Mouse (Mus musculus) hindbrain, embryonic 15.5 days (tissue): Measurements from ENCODE around the gene Prss54. TPM values are rescaled to one million over a fixed set of nuclear protein-coding genes. Genes with fewer than 3 reads are reported as not detected.
A peak's percentile ranks its signal among the peaks of the same experiment; 100 is the strongest.
"Not testable (repeated sequence)": the region's sequence is repeated elsewhere in the genome, so short reads cannot be mapped to it uniquely, and the experiment has no call there.

Source experiments
- ATAC-seq: fragments of 200-750 bp; cut with Nextera tagmentation; 2 replicates; pipeline ENCODE4 v1.8.0; 2017; ENCODE audit warnings: low read depth, moderate number of reproducible peaks, moderate TSS enrichment; ENCODE audit not compliant: low FRiP score
- H3K27ac ChIP-seq: fragments of 300-500 bp; sonication (generic); replicated peaks from 2 replicates; pipeline ENCODE4 v1.5.1; 2015; ENCODE audit warnings: mild to moderate bottlenecking, inconsistent platforms
- H3K27me3 ChIP-seq: fragments of 300-500 bp; sonication (generic); 2 replicates; pipeline ENCODE4 v1.6.1; 2015; ENCODE audit warnings: control low read depth, inconsistent platforms
- H3K36me3 ChIP-seq: fragments of 300-500 bp; sonication (generic); 2 replicates; pipeline ENCODE4 v1.6.1; 2015; ENCODE audit warnings: control low read depth, inconsistent platforms
- H3K4me1 ChIP-seq: fragments of 300-500 bp; sonication (generic); replicated peaks from 2 replicates; pipeline ENCODE4 v1.6.1; 2015; ENCODE audit warnings: control low read depth, inconsistent platforms
- H3K4me2 ChIP-seq: fragments of 300-500 bp; sonication (generic); 2 replicates; pipeline ENCODE4 v1.6.1; 2015; ENCODE audit warnings: moderate library complexity, mild to moderate bottlenecking, inconsistent platforms
- H3K4me3 ChIP-seq: fragments of 300-500 bp; sonication (generic); 2 replicates; pipeline ENCODE4 v1.5.1; 2015; ENCODE audit warnings: mild to moderate bottlenecking, inconsistent platforms
- H3K9ac ChIP-seq: fragments of 300-500 bp; sonication (generic); 2 replicates; pipeline ENCODE4 v1.6.1; 2015; ENCODE audit warnings: inconsistent platforms
- H3K9me3 ChIP-seq: fragments of 300-500 bp; sonication (generic); 2 replicates; pipeline ENCODE4 v1.6.1; 2016; ENCODE audit warnings: control low read depth, inconsistent platforms
- WGBS: fragments of 180-500 bp; shearing (Covaris S2); methylation state at CpG from one replicate; pipeline ENCODE4 v1.1.7; 2015; 5-methylcytosine and 5-hydroxymethylcytosine counted together
- polyA plus RNA-seq: library from polyadenylated mRNA; unstranded; fragments of >200 nt; fragmentation: Nextera tagmentation; extraction: Ambion mirVana; gene quantifications from 2 replicates; pipeline ENCODE4 v1.2.1, GENCODE M21; 2015

Gene Prss54
- not detected in 2 replicates for polyA plus RNA-seq

DNA sequence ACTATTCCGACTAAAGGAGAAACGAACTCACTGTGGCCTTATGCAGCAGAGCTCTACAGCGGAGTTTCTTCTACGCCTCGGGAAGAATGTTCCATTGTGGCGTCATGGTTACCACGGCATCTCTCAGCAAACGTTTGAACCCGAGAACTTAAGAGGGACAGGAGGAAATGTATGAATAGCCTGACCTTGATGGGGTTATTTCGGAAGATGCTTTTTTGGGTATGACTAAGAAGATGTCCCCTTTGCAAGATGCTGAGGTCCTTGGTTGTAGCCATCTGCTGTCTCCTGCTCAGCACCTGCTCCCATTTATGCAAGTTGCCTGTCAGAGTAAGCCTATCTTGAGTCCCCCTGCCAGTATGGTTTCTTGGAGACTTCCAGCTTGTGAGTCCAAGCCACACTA is at the start of gene Prss54:
Gene Prss54 (minus strand): TSS at position 101 of the 400 bp plus-strand sequence.
- Histone ChIP-seq H3K27ac (no peak within 1 kb of the TSS), H3K4me3 (no peak within 1 kb of the TSS), H3K4me2 (no peak within 1 kb of the TSS), H3K36me3 (no peaks in the 10 kb centered on the region), H3K4me1 (no peaks in the 10 kb centered on the region), H3K9ac (no peak within 1 kb of the TSS), H3K9me3 (no peaks in the 10 kb centered on the region), H3K27me3 (no peaks in the 10 kb centered on the region)
- WGBS = 81% methylated on average over 10 of the region's 10 CpGs
- ATAC-seq = no peak

DNA sequence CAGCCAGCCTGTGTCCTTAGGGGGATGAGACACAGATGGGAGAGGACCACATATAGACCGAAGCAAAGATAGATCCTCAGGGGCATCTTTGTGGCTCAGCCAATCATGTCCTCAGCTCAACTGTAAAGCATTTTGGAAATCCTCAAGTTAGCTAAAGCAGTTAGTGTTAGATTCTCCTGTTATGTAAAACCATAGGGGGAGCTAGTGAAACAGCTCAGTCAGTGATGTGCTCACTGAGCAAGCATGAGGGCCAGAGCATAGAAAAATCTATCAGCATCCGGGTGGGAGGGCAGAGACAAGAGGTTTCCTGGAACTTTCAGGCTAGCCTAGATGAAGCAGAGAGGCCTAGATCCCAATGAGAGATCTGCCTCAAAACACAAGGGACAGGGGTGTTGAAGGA is 48.7 kb upstream of the Prss54 start:
- H3K9me3 ChIP-seq = no peaks in the 10 kb centered on the region
- no peaks in the 10 kb centered on the region for H3K36me3 ChIP-seq
- no peak overlapping the region for H3K9ac ChIP-seq
- H3K27ac ChIP-seq = no peak overlapping the region
- H3K4me2 ChIP-seq = no peak overlapping the region
- H3K4me1 ChIP-seq = no peaks in the 10 kb centered on the region
- WGBS = 77% methylated on average over 2 of the region's 2 CpGs
- no peak overlapping the region for H3K4me3 ChIP-seq
- ATAC-seq = no peak
- no peaks in the 10 kb centered on the region for H3K27me3 ChIP-seq

DNA sequence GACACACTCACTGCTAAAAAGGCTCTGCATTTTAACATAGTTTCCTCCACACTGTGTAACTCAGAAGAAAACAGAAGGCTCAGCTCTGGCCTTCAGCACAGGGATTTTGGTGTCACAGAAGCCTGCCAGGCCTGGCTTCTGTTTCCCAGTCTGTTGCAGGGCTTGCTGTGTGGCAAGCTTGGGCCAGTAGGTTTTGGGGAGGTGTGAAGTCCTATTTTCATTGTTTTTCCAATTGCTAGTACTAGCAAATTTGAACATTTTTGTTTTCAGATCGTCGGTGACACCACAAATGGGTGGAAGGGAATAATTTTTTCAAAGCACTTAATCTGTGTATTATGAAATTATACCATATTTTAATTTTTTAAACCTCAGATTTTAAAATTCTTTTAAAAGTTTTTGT is 43.9 kb upstream of the Prss54 start:
- H3K4me2 ChIP-seq = no peak overlapping the region
- H3K4me1 ChIP-seq = no peaks in the 10 kb centered on the region
- H3K27me3 ChIP-seq = no peaks in the 10 kb centered on the region
- H3K36me3 ChIP-seq = no peaks in the 10 kb centered on the region
- H3K9me3 ChIP-seq = no peaks in the 10 kb centered on the region
- H3K27ac ChIP-seq = no peak overlapping the region
- WGBS = 94% methylated on average over 2 of the region's 2 CpGs
- no peak overlapping the region for H3K9ac ChIP-seq
- ATAC-seq = no peak
- no peak overlapping the region for H3K4me3 ChIP-seq

DNA sequence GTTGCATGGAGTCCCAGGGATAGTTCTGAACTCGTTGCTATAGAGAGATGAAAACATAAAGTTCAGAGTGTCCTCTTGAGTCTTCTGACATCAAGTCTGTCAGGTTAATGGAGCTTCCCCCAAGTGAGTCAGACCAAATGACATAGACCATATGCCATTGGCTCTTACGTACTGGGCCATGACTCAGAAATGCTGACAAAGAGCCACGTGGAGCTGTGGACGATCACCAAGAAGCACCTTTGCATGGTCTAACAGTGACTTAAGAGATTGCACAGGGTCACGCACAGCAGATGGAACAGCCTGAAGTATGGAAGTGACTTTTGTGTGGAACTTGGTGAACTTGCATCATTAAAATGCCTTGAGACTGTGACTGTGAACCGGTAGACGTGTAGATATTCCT is 40.2 kb upstream of the Prss54 start:
- H3K9me3 ChIP-seq = no peaks in the 10 kb centered on the region
- H3K27ac ChIP-seq = no peak overlapping the region
- no peaks in the 10 kb centered on the region for H3K27me3 ChIP-seq
- H3K36me3 ChIP-seq = no peaks in the 10 kb centered on the region
- WGBS = 93% methylated on average over 7 of the region's 7 CpGs
- ATAC-seq = no peak
- no peak overlapping the region for H3K4me3 ChIP-seq
- H3K4me2 ChIP-seq = no peak overlapping the region
- H3K9ac ChIP-seq = no peak overlapping the region
- no peaks in the 10 kb centered on the region for H3K4me1 ChIP-seq

DNA sequence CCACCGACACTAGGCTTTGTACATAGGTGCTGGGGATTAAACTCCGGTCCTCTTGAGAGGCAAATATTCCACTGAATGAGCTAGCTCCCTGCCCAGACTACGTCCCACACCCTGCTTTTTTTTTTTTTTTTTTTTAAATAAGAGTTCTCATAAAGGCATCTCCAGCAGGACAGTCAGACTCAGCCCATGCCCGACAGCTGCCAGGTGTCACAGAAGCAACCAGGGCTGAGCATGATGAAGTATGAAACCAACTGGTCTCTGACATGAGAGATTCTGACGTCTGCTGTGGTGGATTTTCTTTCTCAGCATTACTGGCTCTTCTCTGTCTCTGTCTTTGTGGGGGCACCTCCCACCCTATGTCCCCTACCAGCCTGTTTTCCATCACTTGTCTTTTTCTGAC is 35.6 kb upstream of the Prss54 start:
- H3K27ac ChIP-seq = no peak overlapping the region
- WGBS = 65% methylated on average over 5 of the region's 5 CpGs
- no peaks in the 10 kb centered on the region for H3K9me3 ChIP-seq
- H3K27me3 ChIP-seq = no peaks in the 10 kb centered on the region
- H3K36me3 ChIP-seq = no peaks in the 10 kb centered on the region
- no peaks in the 10 kb centered on the region for H3K4me1 ChIP-seq
- H3K4me3 ChIP-seq = no peak overlapping the region
- H3K4me2 ChIP-seq = no peak overlapping the region
- no peak for ATAC-seq
- H3K9ac ChIP-seq = no peak overlapping the region

DNA sequence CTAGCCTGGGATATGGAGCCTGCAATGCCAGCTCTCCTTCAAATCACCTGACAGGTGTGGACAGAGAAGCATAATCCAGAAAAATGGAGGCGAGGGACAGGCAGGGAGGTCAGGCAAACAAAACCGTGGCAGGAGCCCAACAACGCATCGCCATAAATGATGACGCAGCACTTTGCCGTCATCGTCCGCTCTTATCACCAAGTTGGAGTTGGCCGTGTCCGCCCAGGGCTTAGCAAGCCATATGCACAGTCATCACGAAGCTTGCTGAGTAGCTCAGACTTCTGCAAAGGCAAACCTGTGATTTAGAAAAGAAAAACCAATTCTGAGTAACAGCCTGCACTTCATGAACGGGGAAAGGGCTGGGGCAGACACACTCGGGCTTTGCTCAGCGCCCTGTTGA is 34.6 kb upstream of the Prss54 start:
- no peak overlapping the region for H3K4me3 ChIP-seq
- no peak overlapping the region for H3K27ac ChIP-seq
- no peaks in the 10 kb centered on the region for H3K9me3 ChIP-seq
- H3K27me3 ChIP-seq = no peaks in the 10 kb centered on the region
- no peaks in the 10 kb centered on the region for H3K4me1 ChIP-seq
- H3K4me2 ChIP-seq = no peak overlapping the region
- no peaks in the 10 kb centered on the region for H3K36me3 ChIP-seq
- no peak overlapping the region for H3K9ac ChIP-seq
- 84% methylated on average over 14 of the region's 14 CpGs for WGBS
- no peak for ATAC-seq

DNA sequence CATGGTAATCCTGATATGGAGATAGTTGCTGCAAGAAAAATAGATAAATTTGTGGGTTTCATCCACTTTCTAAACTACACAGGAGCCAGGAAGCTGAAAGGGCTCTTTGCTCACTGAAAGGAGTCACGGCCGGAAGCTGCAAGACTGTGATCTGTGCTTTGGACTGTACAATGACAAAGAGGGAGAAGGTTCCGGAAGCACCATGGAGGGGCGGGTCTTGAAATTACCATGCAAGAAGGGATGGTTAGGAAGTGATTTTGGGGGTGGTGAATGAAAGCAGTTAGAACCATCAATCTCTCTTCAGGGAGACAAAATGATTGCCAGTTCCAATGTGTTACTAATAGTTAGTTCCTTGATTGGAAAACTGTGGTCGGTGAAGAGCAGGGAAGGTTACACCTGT is 33.3 kb upstream of the Prss54 start:
- no peak overlapping the region for H3K27ac ChIP-seq
- no peak overlapping the region for H3K4me3 ChIP-seq
- no peak for ATAC-seq
- no peak overlapping the region for H3K9ac ChIP-seq
- H3K27me3 ChIP-seq = no peaks in the 10 kb centered on the region
- no peak overlapping the region for H3K4me2 ChIP-seq
- H3K36me3 ChIP-seq = no peaks in the 10 kb centered on the region
- 83% methylated on average over 5 of the region's 5 CpGs for WGBS
- H3K9me3 ChIP-seq = no peaks in the 10 kb centered on the region
- H3K4me1 ChIP-seq = no peaks in the 10 kb centered on the region

DNA sequence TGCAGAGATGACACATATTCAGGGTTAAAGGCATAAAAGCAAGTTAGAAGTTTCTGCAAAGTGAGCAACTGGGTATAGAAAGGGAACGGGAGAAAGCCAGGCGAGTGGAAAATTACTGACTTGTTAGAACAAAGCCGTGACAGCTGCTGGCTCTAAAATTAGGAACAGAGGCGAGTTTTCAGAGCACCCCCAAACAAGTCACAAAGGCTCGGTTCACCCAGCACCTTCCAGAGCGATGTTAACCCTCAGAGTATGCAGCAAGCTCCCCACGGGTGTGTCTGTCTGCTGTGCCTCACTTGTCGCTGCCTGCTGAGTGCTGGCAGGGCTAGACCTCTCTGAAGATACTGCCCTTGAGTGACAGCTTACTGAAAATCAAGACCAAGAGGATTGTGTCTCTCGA is 31.1 kb upstream of the Prss54 start:
- no peaks in the 10 kb centered on the region for H3K36me3 ChIP-seq
- H3K9me3 ChIP-seq = no peaks in the 10 kb centered on the region
- WGBS = 49% methylated on average over 9 of the region's 9 CpGs
- no peak overlapping the region for H3K4me3 ChIP-seq
- H3K4me2 ChIP-seq = no peak overlapping the region
- no peaks in the 10 kb centered on the region for H3K27me3 ChIP-seq
- H3K27ac ChIP-seq = no peak overlapping the region
- no peaks in the 10 kb centered on the region for H3K4me1 ChIP-seq
- ATAC-seq = no peak
- no peak overlapping the region for H3K9ac ChIP-seq

DNA sequence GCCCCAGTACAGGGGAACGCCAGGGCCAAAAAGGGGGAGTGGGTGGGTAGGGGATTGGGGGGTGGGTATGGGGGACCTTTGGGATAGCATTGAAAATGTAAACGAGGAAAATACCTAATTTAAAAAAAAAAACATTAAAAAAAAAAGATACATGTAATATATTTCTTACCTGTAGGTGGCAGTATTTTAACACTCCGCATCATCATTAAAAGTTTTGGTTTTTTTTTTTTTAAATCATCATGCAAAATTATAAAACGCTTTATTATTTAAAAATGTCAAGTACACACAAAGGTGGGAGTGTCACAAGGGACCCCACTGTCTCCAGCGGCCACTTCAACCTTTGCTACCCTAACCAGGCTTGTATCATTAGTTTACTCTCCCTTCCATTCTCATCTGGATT is 30.4 kb upstream of the Prss54 start:
- not testable (repeated sequence) for H3K4me1 ChIP-seq, ATAC-seq, H3K27me3 ChIP-seq, H3K4me3 ChIP-seq, H3K9ac ChIP-seq, H3K27ac ChIP-seq, H3K9me3 ChIP-seq, H3K36me3 ChIP-seq, H3K4me2 ChIP-seq
- 21% methylated on average over 4 of the region's 5 CpGs for WGBS

DNA sequence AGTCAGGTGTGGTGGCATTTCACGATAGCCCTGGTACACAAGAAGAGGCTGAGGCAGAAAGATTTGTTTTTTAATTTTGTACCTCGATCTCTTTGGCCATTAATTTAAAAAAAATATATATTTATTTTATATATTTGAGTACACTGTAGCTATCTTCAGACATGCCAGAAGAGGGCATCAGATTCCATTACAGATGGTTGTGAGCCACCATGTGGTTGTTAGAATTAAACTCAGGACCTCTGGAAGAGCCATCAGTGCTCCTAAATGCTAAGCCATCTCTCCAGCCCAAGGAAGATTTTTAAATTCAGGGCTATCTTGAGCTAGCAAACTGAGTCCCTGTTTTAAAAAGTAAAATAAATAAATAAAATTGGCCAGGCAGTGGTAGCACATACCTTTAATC is 26.0 kb upstream of the Prss54 start:
- Histone ChIP-seq H3K27me3 (no peaks in the 10 kb centered on the region), H3K4me2 (no peak overlapping the region), H3K4me3 (no peak overlapping the region), H3K4me1 (no peaks in the 10 kb centered on the region), H3K27ac (no peak overlapping the region), H3K36me3 (no peaks in the 10 kb centered on the region), H3K9ac (no peak overlapping the region), H3K9me3 (no peaks in the 10 kb centered on the region)
- no peak for ATAC-seq
- WGBS = 76% methylated on average over 2 of the region's 2 CpGs

DNA sequence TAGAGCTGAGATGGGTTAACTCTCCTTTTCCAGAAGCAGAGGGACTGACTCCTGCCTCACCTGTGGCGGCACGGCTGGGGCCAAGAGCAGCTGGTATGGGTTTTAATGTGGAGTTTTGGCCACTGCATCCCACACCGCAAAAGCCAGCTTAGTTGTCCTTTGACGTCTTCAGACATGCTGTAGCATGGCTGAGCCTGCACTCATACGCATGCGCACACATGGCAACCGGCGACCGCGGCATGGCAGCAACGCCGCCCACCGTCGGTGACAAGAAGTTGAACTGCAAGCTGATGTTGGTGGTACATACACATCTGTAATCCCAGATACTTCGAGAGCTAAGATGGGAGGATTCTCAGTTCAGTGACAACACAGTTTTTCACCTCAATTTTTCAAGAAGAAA is 25.2 kb upstream of the Prss54 start:
- no peak overlapping the region for H3K4me2 ChIP-seq
- 82% methylated on average over 15 of the region's 15 CpGs for WGBS
- H3K4me3 ChIP-seq = no peak overlapping the region
- H3K27ac ChIP-seq = no peak overlapping the region
- no peaks in the 10 kb centered on the region for H3K27me3 ChIP-seq
- ATAC-seq = no peak
- no peaks in the 10 kb centered on the region for H3K4me1 ChIP-seq
- no peaks in the 10 kb centered on the region for H3K9me3 ChIP-seq
- no peaks in the 10 kb centered on the region for H3K36me3 ChIP-seq
- H3K9ac ChIP-seq = no peak overlapping the region

DNA sequence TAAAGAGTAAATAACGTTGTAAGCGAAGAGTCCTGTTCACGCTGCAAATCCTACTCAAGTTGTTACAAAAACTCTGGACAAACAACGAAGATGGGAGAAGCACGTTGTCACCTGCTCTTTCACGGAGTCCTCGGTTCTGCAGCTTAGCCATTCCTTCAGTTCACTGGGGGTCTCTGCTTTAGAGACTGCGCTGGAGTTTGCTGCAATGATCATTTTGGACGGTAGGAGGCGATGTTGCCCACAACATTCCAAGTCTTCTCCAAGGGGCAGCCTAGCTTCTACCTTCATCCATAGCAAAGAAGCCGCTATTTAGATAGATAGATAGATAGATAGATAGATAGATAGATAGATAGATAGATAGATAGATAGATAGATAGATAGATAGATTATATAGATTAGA is 23.7 kb upstream of the Prss54 start:
- ATAC-seq = peak; percentile 56; the same call in 1 of the 2 replicates
- Histone ChIP-seq H3K9me3 (no peaks in the 10 kb centered on the region), H3K4me1 (no peaks in the 10 kb centered on the region), H3K36me3 (no peaks in the 10 kb centered on the region), H3K4me2 (peak overlapping the region; percentile 29; the same call in 1 of the 2 replicates), H3K27ac (no peak overlapping the region), H3K4me3 (no peak overlapping the region), H3K27me3 (no peaks in the 10 kb centered on the region), H3K9ac (no peak overlapping the region)
- 10% methylated on average over 11 of the region's 11 CpGs for WGBS

DNA sequence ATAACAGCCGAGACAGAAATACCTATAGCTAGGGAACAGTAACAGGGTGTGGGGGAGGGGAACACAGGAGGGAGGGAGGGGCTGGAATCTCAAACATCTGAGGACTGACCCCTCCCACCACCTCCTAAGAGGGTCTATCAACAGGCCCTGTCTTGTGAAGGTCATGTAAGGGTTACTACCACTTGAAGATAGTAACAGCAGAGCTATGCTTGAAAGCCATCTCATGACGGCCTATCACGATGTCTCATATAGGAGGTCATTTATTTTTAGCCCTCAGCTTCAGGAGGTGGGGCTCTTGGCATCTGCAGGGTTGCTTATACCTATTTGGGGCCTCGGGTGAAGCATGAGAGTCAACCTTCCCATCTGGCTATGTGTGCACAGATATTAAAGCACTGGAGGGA is 20.7 kb upstream of the Prss54 start:
- Histone ChIP-seq H3K4me1 (no peaks in the 10 kb centered on the region), H3K4me2 (no peak overlapping the region), H3K9ac (no peak overlapping the region), H3K9me3 (no peaks in the 10 kb centered on the region), H3K36me3 (no peaks in the 10 kb centered on the region), H3K27me3 (no peaks in the 10 kb centered on the region), H3K4me3 (no peak overlapping the region), H3K27ac (no peak overlapping the region)
- ATAC-seq = no peak
- WGBS = 80% methylated on average over 4 of the region's 4 CpGs
